Mouse (Mus musculus): ENCODE measurements around the gene Ptms.

The Ptms gene

DNA sequence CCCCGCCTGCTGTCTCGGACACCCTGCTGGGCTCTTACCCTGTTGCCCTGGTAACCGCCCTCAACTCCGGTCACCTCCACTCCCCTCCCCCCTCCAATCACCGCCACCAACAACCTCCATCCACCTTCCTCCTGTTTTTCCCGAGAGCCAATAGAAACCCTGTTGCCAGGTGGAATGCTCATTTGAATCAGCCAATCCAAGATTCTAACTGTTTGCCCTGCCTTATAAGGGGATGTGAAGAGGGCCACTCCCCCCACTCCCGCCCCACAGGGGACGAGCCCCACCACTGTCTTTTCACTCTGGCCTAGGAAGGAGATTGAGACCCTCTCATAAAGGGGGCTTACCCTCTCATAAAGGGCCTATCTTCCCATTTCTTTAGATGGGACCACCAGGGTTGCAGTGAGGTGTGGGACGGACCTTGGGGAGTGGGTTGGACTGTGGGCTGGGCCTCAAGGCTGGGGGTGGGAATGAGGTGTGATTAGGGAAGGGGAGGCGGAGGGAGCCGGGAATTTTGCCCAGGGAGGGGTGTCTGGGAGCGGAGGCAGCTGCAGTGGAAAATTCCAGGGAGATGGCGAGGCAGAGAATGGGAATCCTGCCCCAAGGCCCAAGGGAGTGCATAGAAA is at the start of gene Ptms:
TSS of gene Ptms (minus strand) at position 409 of the 623 bp plus-strand sequence.
- peak; percentile 88 for DNase-seq

DNA sequence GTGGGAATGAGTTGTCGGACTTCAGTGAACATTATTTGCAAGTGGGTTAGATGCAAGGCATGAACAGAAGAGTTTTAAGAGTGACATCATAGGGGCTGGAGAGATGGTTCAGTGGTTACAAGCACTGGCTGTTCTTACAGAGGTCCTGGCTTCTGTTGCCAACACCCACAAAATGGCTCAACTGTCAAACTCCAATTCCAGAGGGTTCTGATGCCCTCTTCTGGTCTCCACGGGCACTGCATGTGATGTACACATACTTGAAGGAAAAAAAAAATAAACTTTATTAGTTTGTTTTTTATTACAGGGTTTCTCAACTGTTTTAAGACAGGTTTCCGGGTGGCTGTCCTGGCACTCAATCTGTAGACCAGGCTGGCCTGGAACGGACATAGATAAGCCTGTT is 47.9 kb upstream of the Ptms start:
- DNase-seq = no peak

DNA sequence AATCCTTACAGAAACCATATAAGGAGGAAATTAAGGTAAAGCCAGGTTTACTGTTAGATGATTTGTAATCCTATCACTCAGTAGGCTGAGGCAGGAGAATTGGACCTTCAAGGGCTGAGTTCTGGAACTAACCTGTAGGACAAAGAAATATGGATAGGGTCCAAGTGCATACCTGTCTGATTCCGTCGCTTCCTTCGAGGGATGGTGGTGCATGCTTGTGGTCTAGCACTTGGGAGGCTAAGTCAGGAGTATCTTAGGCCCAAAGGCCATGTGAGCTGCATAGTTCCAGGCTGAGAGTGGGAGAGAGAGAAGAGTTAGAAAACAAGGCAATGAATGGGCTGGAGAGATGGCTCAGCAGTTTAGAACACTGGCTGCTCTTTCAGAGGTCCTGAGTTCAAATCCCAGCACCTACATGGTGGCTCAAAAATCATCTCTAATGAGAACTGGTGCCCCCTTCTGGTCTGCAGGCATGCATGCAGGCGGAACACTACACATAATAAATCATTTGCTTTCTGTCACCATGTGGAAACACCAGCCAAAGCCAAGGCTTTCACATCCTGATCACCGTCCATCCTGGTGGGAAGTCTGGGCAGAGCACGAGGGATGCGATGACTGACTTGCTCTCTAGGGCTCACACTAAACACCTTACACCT is 46.7 kb upstream of the Ptms start:
- no peak for DNase-seq

GRCm38 (mm10) chr6:124965747-124966146 is 45.8 kb upstream of the Ptms start:
- DNase-seq = no peak

GRCm38 (mm10) chr6:124965088-124965719 is 45.3 kb upstream of the Ptms start, which contains the start of gene Cops7a:
TSS of gene Cops7a (minus strand) at chr6:124965538.
- peak; percentile 97 for DNase-seq

GRCm38 (mm10) chr6:124964638-124965037 is 44.7 kb upstream of the Ptms start:
- DNase-seq = no peak

- no peak for DNase-seq
Observed at GRCm38 (mm10) chr6:124961021-124961420, 41.1 kb upstream of the Ptms start.

DNA sequence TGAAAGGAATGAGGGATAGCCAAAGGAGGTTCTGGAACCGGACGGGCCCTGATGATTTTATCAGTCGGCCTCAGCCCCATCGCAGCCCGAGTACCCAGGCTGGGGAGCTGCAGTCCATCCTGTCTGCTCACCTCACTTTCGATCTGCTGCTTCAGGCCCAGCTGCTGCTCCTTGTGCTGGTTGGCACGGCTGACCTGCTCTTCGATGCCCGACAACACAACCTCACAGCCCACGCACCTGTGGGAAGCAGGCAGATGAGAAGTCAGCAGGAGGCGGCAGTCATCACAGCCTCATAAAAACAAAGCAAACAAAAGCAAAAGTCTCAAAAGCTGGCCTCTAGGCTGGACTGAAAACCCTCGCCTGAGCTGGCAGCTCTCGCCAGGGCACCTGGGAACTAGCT is 40.1 kb upstream of the Ptms start:
- DNase-seq = no peak

DNA sequence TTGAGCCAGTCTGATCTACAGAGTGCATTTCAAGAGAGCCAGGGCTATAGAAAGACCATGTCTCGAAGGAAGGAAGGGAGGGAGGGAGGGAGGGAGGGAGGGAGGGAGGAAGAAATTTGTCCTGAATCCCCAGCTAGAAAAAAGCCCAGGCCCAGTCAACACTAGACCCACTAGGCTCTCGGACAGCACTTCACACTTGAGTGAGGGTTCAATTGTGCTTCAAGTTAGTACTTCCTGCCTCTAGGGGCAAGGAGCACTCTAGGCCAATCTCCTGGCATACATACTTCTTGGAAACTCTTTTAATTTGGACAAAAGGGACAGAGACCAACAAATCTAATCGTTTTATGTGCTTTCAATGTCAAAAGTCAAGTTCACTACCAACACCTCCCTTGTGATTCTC is 38.2 kb upstream of the Ptms start:
- no peak for DNase-seq

DNA sequence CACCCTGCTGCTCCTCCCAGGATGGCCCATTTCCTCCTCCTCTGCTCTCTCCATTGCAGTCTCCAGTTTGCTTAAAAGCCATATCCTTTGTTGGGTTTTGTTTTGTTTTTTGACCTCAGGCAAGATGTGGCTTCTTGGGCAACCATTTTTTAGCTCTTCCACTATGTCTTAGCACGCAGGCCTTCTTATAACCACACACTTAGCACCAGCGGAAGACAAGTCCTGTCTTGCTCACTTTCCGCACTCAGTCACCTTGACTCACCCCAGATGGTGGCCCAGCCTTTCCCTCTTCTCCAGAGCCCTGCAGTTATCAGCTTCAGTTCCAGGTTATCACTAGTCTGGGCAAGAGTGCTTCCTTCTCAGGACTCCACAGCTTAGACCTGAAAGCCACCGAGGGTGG is 35.3 kb upstream of the Ptms start:
- no peak for DNase-seq

GRCm38 (mm10) chr6:124953991-124954715 is 34.2 kb upstream of the Ptms start:
- no peak for DNase-seq

- DNase-seq = no peak
Observed at GRCm38 (mm10) chr6:124943526-124943925, 23.6 kb upstream of the Ptms start.

- DNase-seq = no peak
Observed at GRCm38 (mm10) chr6:124941679-124942078, 21.8 kb upstream of the Ptms start.

DNA sequence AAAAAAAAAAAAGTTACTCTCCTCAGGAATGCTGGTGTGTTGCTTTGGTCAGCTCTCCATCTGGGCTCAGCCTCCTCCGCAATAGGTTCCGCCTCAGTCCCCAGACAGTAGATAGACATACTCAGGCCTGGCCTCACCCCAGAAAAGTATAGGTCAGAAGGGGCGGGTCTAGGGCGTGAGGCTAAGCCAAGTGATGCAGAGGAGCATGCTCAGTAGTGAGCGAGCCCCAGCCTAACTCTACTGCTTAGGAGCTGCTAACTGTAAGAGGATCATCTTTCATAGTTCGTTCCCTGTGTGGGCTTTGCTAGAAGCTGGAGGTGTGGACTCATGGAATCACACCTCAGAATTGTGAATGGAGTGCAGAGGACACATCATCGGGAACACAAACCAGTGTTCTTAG is 18.7 kb upstream of the Ptms start:
- no peak for DNase-seq

DNA sequence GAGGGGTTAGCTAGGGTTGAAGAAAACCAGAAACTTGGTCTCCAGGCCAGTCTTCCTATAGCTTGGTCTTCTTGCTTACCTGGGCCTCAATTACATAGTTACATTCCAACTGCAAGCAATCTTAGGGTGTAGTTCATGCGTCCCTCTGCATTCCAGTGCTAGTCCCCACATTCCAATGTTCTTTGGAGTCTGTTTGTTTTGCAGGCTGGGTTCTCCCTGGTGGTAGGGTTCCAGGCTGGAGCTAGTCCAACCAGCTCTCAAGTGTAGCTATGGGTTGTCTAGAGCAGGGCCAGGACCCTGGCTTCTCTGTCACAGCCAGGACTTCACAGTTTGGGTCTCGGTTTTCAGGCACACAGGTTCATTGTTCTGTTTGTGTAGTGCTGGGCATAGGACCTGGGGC is 17.6 kb upstream of the Ptms start:
- no peak for DNase-seq

DNA sequence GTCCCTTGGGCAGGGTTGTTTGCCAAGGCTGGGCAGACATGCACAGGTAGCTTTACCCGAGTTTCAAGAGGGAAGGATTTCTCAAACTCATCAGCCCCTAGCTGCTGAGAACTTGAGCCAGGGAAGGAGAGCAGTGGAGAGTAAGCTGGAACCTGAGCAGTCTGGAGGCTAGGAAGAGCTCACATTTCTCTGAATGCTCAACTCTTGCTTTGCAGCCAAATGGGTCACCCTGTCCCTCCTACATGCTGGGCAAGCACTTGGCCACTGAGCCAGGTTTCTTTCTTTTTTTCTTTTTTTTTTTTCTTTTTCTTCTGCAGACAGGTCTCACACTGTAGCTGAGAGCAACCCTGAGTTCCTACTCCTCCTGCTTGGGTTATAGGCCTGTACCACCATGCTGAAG is 16.8 kb upstream of the Ptms start:
- DNase-seq = no peak

GRCm38 (mm10) chr6:124934670-124935069 is 14.8 kb upstream of the Ptms start:
- no peak for DNase-seq

- no peak for DNase-seq
Observed at GRCm38 (mm10) chr6:124933127-124933526, 13.2 kb upstream of the Ptms start.

DNA sequence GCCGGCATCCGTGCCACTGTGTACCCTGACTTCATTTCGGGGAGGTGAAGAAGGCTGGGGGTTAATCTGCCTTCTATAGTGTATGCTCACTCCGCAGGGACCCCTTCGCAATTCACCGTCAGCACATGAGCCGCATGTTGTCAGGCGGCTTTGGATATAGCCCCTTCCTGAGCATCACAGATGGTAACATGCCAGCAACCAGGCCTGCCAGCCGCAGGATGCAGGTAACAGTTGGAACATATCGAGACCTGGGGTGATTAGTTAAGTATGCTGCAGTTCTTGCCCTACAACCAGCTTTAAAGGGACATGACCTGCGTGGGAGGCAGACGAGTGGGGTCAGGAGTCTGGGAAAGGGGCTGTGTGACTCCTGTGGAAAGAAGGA is 12.4 kb upstream of the Ptms start:
- DNase-seq = no peak

DNA sequence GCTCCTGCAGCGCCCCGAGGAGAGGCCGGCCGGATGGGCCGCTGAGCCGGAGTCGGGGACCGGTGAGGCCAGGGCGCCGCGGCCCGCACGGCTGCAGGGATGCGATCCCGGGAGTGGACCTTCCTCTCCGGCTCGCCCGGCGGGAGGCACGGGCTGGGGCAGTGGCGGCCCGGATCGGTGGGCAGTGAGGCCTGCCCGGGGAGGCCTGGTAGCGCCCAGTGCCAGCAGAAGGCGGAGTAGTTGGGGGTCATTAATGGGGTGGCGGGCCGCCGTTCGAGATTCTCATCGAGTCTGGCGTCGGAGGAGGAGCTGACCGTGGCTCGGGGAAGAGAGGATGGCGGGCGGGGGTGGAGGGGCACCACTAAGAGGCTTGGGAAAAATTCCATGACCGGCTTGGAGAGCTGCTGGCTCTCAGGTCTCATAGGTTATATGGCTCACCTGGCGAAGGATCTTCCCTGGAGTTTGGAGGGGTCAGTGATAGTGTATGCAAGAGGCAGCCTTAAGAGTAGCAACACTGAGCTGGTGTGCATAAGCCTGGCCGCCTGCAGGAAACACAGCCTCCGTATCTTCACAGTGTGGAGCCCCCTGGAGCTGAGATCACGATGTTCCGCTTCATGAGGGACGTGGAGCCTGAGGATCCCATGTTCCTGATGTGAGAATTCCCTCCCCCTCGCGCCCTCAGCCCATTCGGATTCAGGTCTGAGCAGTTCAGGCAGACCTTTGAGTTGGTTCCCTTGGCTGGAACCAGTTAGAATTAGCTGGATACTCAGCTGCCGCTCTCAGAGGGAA is 11.8 kb upstream of the Ptms start:
- DNase-seq = peak; percentile 58

- peak; percentile 99 for DNase-seq
Observed at GRCm38 (mm10) chr6:124930754-124931524, 11.0 kb upstream of the Ptms start, which contains the start of gene Mlf2. TSS of gene Mlf2 (plus strand) at chr6:124931386.

DNA sequence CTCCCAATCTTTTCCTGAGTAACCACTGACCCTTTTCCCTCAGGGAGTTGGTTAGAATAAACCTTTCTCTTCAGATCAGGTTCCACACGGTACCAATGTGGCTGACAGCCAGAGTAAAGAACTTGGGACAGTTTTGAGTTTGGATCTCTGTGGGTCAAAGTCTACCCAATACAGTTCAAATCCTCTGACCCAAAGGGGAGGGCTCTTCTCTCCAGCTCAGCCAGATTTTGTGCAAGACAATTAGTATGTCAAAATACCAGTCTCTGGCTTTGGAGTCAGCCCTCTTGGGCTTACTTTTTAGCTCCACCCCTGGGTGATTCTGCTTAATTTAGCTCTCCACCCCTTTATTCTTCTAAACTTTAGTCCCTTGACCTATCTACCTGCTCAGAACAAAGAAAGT is 10.3 kb upstream of the Ptms start:
- no peak for DNase-seq

Measured in right cerebral cortex, postnatal 25 days (tissue).